Mouse (Mus musculus): ENCODE results near the gene Eddm3b.

DNA sequence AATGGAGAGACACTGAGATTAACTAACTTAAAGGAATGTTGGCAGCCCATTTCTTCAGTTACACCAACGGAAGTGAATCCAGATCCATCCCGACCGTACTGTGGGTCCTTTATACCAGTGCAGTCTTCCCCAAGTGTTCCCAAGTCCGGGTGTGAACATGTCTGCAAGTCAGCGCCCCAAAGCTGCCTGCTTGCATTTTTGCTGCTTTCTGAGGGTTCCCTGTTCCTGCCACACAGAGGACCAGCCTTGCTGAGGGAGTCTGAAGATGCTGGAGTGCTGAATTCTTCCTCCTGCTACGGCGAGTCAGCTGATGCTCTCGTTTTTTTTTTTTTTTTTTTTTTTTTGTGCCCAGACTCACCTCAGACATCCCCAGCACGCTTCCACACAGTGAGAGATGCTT, 19.3 kb upstream of the Eddm3b start:
- TF ChIP-seq FLI1 (IDR thresholded peaks at IDR 0.05; ENCODE audit: low read length) (no peak), GATA1 (IDR thresholded peaks at IDR 0.05; ENCODE audit: borderline replicate concordance, low read length) (no peak)

All from megakaryocyte, embryonic 14.5 days (primary cell).